Mouse (Mus musculus) kidney, adult 9 months (tissue): ENCODE results near the gene Bhlhe41.
A peak's percentile ranks its signal among the peaks of the same experiment; 100 is the strongest.

Experiments
- DNase-seq: peaks from one replicate; pipeline ENCODE4 v3.0.0; 2022

Bhlhe41 gene

GRCm38 (mm10) chr6:145867111-145867510 is 1.8 kb upstream of the Bhlhe41 start:
- DNase-seq = no peak

GRCm38 (mm10) chr6:145865886-145866851 is 811 bp upstream of the Bhlhe41 start:
- DNase-seq = peak; percentile 92

GRCm38 (mm10) chr6:145864171-145864570 is 1.2 kb downstream of the Bhlhe41 start:
- no peak for DNase-seq

GRCm38 (mm10) chr6:145863065-145863971 is 2.0 kb downstream of the Bhlhe41 start:
- peak; percentile 58 for DNase-seq

GRCm38 (mm10) chr6:145862739-145863064 is 2.7 kb downstream of the Bhlhe41 start:
- no peak for DNase-seq

- DNase-seq = no peak
Observed at GRCm38 (mm10) chr6:145862321-145862720, 3.0 kb downstream of the Bhlhe41 start.

GRCm38 (mm10) chr6:145861462-145862227 is 3.7 kb downstream of the Bhlhe41 start:
- no peak for DNase-seq

- DNase-seq = no peak
Observed at GRCm38 (mm10) chr6:145860350-145860749, 5.0 kb downstream of the Bhlhe41 start.

- no peak for DNase-seq
Observed at GRCm38 (mm10) chr6:145858414-145858813, 6.9 kb downstream of the Bhlhe41 start.

- peak; percentile 22 for DNase-seq
Observed at GRCm38 (mm10) chr6:145857428-145857827, 7.9 kb downstream of the Bhlhe41 start.

- DNase-seq = peak; percentile 100
Observed at GRCm38 (mm10) chr6:145855720-145856551, 9.4 kb downstream of the Bhlhe41 start.

- DNase-seq = no peak
Observed at GRCm38 (mm10) chr6:145854756-145855155, 10.6 kb downstream of the Bhlhe41 start.

- no peak for DNase-seq
Observed at GRCm38 (mm10) chr6:145853356-145854079, 11.8 kb downstream of the Bhlhe41 start.

GRCm38 (mm10) chr6:145852708-145853107 is 12.7 kb downstream of the Bhlhe41 start:
- DNase-seq = no peak

- DNase-seq = no peak
Observed at GRCm38 (mm10) chr6:145851956-145852355, 13.4 kb downstream of the Bhlhe41 start.

GRCm38 (mm10) chr6:145850789-145851188 is 14.6 kb downstream of the Bhlhe41 start:
- DNase-seq = no peak

GRCm38 (mm10) chr6:145847661-145848060 is 17.7 kb downstream of the Bhlhe41 start:
- no peak for DNase-seq

- DNase-seq = no peak
Observed at GRCm38 (mm10) chr6:145846948-145847347, 18.4 kb downstream of the Bhlhe41 start.

GRCm38 (mm10) chr6:145846076-145846475 is 19.3 kb downstream of the Bhlhe41 start:
- DNase-seq = no peak

- no peak for DNase-seq
Observed at GRCm38 (mm10) chr6:145845611-145846010, 19.7 kb downstream of the Bhlhe41 start.

- no peak for DNase-seq
Observed at GRCm38 (mm10) chr6:145835359-145835758, 30.0 kb downstream of the Bhlhe41 start.
